Mouse (Mus musculus) intestine, embryonic 14.5 days (tissue): Measurements from ENCODE around the gene Cuedc2. TPM values are rescaled to one million over a fixed set of nuclear protein-coding genes. Genes with fewer than 3 reads are reported as not detected.

Experiments
- ATAC-seq: fragments of 200-750 bp; cut with Nextera tagmentation; replicated peaks from 2 replicates; pipeline ENCODE4 v1.8.0; 2017; ENCODE audit warnings: low read depth, moderate number of reproducible peaks, moderate TSS enrichment, moderate library complexity; ENCODE audit not compliant: low FRiP score, low TSS enrichment
- DNase-seq: peaks from one replicate; pipeline ENCODE4 v3.0.0-alpha.2; 2018; ENCODE audit warnings: low spot score
- H3K27ac ChIP-seq: fragments of 300-500 bp; sonication (generic); 2 replicates; pipeline ENCODE4 v1.5.1; 2014; ENCODE audit warnings: low read depth, mild to moderate bottlenecking, control low read depth
- H3K27me3 ChIP-seq: fragments of 300-500 bp; sonication (generic); replicated peaks from 2 replicates; pipeline ENCODE4 v1.6.1; 2014; ENCODE audit warnings: low read length, control low read depth; ENCODE audit not compliant: control insufficient read depth, insufficient read depth
- H3K36me3 ChIP-seq: fragments of 300-500 bp; sonication (generic); 2 replicates; pipeline ENCODE4 v1.6.1; 2014; ENCODE audit warnings: low read length, control low read depth; ENCODE audit not compliant: control insufficient read depth, insufficient read depth
- H3K4me1 ChIP-seq: fragments of 300-500 bp; sonication (generic); replicated peaks from 2 replicates; pipeline ENCODE4 v1.6.1; 2014; ENCODE audit warnings: low read length, control low read depth, mixed read lengths; ENCODE audit not compliant: control insufficient read depth, insufficient read depth
- H3K4me2 ChIP-seq: fragments of 300-500 bp; sonication (generic); 2 replicates; pipeline ENCODE4 v1.6.1; 2014; ENCODE audit warnings: low read length
- H3K4me3 ChIP-seq: fragments of 300-500 bp; sonication (generic); 2 replicates; pipeline ENCODE4 v1.5.1; 2014; ENCODE audit warnings: low read depth, low read length, control low read depth, mixed read lengths
- H3K9ac ChIP-seq: fragments of 300-500 bp; sonication (generic); 2 replicates; pipeline ENCODE4 v1.6.1; 2014; ENCODE audit warnings: mild to moderate bottlenecking, low read length
- H3K9me3 ChIP-seq: fragments of 300-500 bp; sonication (generic); 2 replicates; pipeline ENCODE4 v1.6.1; 2016; ENCODE audit warnings: low read length, control low read depth; ENCODE audit not compliant: control insufficient read depth
- WGBS: fragments of 180-500 bp; shearing (Covaris S2); extraction: QIAGEN DNeasy Blood & Tissue Kit; methylation state at CpG from one replicate; pipeline ENCODE4 v1.1.7; 2014; 5-methylcytosine and 5-hydroxymethylcytosine counted together
- polyA plus RNA-seq: library from polyadenylated mRNA; unstranded; fragments of >200 nt; fragmentation: Nextera tagmentation; extraction: Ambion mirVana; gene quantifications from 2 replicates; pipeline ENCODE4 v1.2.1, GENCODE M21; 2014

Cuedc2 gene
- polyA plus RNA-seq, 1 experiment from 2014 or later, result 154 TPM

DNA sequence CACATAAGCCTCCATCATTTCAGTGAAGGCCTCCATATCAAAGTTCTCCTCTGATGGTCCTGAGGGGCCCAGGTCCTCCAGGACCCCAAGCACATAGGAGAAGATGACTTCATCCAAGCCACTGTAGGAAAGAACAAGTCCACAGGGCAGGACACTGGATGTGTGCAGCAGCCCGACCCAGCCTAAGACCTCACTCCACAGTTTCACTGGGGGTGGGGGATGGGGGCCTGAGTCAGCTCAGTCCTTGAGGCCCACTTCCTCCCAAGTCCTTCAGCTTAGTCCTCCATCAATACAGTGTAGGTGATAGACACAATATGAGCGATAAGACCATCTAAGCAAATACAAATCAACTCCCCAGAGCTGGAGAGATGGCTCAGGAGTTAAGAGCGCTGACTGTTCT lies 6.6 kb downstream of the Cuedc2 start:
- peaks cover under 1% of the 10 kb centered on the region; the same call in 1 of the 2 replicates for H3K27me3 ChIP-seq
- peaks cover 20% of the 10 kb centered on the region for H3K36me3 ChIP-seq
- H3K27ac ChIP-seq, result no peak overlapping the region
- H3K9me3 ChIP-seq, result no peaks in the 10 kb centered on the region
- peaks cover 17% of the 10 kb centered on the region for H3K4me1 ChIP-seq
- H3K4me3 ChIP-seq, result no peak overlapping the region
- no peak overlapping the region for H3K9ac ChIP-seq
- ATAC-seq (no peak), DNase-seq (no peak)
- WGBS, result 83% methylated on average over 3 of the region's 3 CpGs
- no peak overlapping the region for H3K4me2 ChIP-seq

DNA sequence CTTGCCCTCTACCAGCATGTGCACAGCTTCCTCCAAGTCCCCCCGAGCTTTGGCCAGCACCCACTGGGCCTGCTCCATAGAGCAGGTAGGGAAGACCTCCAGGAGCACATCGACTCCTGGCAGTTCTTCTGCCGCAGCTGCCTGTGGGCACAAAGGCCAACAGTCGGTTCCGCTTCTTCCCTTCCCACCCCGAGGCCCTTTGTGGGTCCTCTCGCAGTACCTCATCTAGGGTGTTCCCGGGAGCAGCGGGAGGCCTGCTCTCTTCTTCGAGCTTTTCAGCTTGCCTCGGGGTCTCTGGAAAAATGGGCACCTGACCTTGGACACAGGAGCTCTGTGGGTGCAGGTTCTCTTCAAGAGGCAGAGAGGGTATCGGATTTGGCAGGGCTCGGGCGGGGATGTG lies 7.2 kb downstream of the Cuedc2 start:
- 90% methylated on average over 14 of the region's 14 CpGs for WGBS
- peaks cover 6% of the 10 kb centered on the region for H3K27me3 ChIP-seq
- no peak overlapping the region for H3K9ac ChIP-seq
- DNase-seq (no peak), ATAC-seq (no peak)
- peaks cover 20% of the 10 kb centered on the region for H3K36me3 ChIP-seq
- H3K4me3 ChIP-seq, result no peak overlapping the region
- no peak overlapping the region for H3K27ac ChIP-seq
- H3K9me3 ChIP-seq, result no peaks in the 10 kb centered on the region
- H3K4me1 ChIP-seq, result peaks cover 22% of the 10 kb centered on the region
- no peak overlapping the region for H3K4me2 ChIP-seq

DNA sequence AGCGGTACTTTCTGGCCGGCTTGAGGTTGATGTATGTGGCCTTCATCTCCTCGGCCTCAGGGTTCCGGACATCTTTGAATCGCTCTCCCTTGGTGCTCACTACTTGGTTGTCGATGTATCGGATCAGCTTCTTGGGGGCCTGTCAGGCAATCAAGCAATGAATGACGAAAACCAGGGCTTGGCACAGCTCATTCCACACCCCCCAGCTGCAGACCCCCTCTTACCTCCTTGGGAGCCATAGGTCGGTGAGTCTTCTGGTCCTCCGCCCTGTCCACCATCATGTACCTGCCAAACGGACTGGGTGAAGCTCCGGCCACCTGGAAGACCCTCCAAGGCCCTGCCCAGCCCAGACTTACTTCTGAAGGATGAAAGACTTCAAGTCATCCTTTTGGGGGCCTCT lies 7.8 kb downstream of the Cuedc2 start:
- Histone ChIP-seq H3K9ac (no peak overlapping the region), H3K36me3 (peaks cover 20% of the 10 kb centered on the region), H3K4me1 (peaks cover 22% of the 10 kb centered on the region), H3K27ac (no peak overlapping the region), H3K27me3 (peaks cover 12% of the 10 kb centered on the region), H3K4me3 (no peak overlapping the region), H3K9me3 (no peaks in the 10 kb centered on the region), H3K4me2 (no peak overlapping the region)
- peak; percentile 48 for DNase-seq
- ATAC-seq, result no peak
- WGBS, result 86% methylated on average over 12 of the region's 12 CpGs

DNA sequence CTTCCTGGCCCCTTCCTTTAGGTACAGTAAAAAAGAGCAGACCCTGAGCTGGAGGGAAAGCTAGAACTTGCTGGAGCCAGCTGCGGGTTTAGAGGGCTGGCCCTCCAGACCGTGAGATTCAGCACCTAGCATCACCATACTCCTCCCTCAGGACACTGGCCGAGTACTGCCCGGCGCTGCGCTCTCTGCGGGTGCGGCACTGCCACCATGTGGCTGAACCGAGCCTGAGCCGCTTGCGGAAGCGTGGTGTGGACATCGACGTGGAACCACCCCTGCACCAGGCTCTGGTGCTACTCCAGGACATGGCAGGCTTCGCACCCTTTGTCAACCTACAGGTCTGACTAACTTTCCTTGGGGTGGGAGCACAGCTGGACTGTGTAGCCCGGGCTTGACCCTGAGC lies 8.6 kb downstream of the Cuedc2 start:
- Histone ChIP-seq H3K27me3 (peaks cover 20% of the 10 kb centered on the region), H3K4me1 (peaks cover 22% of the 10 kb centered on the region), H3K27ac (no peak overlapping the region), H3K4me2 (0 out of 2 replicates have a peak overlapping the region, but pooled peaks have one; percentile 11), H3K9me3 (no peaks in the 10 kb centered on the region), H3K9ac (no peak overlapping the region), H3K36me3 (peaks cover 20% of the 10 kb centered on the region), H3K4me3 (no peak overlapping the region)
- 4% methylated on average over 16 of the region's 16 CpGs for WGBS
- DNase-seq (peak; percentile 87), ATAC-seq (peak; percentile 29)

DNA sequence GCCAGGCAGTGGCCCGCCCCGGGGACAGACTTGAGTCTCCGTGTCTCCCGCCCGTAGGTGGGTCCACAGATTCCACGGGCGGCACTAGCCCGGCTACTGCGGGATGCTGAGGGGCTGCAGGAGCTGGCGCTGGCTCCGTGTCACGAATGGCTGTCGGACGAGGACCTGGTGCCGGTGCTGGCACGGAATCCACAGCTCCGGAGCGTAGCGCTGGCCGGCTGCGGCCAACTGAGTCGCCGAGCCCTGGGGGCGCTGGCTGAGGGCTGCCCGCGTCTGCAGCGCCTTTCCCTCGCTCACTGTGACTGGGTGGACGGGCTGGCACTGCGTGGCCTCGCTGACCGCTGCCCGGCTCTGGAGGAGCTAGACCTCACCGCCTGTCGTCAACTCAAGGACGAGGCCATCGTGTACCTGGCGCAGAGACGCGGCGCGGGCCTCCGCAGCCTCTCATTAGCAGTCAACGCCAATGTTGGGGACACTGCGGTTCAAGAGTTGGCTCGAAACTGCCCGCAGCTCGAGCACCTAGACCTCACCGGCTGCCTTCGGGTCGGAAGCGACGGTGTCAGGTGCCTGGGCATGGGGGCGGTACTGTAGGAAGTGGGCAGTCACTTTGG lies 9.4 kb downstream of the Cuedc2 start:
- Histone ChIP-seq H3K27ac (peak overlapping the region; percentile 82; the same call in 1 of the 2 replicates), H3K4me1 (peaks cover 22% of the 10 kb centered on the region), H3K27me3 (peaks cover 27% of the 10 kb centered on the region), H3K9ac (peak overlapping the region; percentile 48), H3K9me3 (no peaks in the 10 kb centered on the region), H3K36me3 (peaks cover 20% of the 10 kb centered on the region), H3K4me2 (peak overlapping the region; percentile 96), H3K4me3 (peak overlapping the region; percentile 72)
- DNase-seq (no peak), ATAC-seq (peak; percentile 1)
- WGBS, result 2% methylated on average over 54 of the region's 54 CpGs

DNA sequence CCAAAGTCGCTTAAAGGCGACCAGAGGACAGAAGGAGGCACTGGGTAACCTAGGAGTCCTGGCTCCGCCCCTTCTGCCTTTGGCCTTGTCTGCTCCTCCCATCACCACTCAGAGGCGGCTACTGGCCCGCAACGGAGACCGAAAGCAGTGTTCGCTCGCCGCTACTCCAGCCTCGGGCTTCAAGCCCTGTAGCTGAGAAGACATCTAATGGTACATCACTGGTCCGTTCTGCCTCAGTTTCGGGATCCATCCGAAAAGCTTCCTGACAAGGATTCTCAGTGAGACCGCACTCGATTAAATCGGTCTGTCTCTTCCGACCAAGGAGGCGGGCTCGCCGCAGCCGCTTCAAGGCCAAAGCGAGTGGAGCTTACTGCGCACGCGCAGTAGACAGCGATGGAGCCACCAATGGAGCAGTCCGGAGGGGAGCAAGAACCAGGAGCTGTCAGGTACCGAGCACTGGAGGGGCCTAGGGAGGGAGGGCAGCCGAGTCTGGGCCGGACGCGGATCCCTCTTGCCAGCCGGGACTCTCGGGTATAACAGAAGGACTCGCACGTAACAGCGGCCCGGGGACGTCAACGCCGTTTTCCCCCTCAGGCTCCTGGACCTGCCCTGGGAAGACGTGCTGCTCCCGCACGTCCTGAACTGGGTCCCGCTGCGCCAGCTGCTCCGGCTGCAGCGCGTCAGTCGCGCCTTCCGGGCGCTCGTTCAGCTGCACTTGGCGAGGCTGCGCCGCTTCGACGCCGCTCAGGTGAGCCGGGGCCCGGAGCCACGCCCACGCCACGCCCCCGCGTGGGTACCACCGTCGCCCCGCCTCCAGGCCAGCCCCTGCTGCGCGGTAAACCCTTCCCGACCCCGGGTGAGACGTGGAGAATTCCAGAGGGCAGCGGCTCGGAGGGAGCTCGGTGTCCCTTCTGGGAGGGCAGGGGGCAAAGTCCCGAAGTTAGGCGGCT lies 10.1 kb downstream of the Cuedc2 start, which contains the start of gene Fbxl15:
Fbxl15 (plus strand) TSS at position 104 of the 950 bp plus-strand sequence.
- peak within 1 kb of the TSS; percentile 82 for H3K27ac ChIP-seq
- peak within 1 kb of the TSS; percentile 72 for H3K4me3 ChIP-seq
- peaks cover 35% of the 10 kb centered on the region for H3K27me3 ChIP-seq
- peaks cover 22% of the 10 kb centered on the region for H3K4me1 ChIP-seq
- peak; percentile 88 for ATAC-seq
- peaks cover 20% of the 10 kb centered on the region for H3K36me3 ChIP-seq
- H3K9ac ChIP-seq, result peak within 1 kb of the TSS; percentile 48
- peak within 1 kb of the TSS; percentile 96 for H3K4me2 ChIP-seq
- WGBS, result under 1% methylated on average over 81 of the region's 81 CpGs
- peak; percentile 95 for DNase-seq
- no peaks in the 10 kb centered on the region for H3K9me3 ChIP-seq

DNA sequence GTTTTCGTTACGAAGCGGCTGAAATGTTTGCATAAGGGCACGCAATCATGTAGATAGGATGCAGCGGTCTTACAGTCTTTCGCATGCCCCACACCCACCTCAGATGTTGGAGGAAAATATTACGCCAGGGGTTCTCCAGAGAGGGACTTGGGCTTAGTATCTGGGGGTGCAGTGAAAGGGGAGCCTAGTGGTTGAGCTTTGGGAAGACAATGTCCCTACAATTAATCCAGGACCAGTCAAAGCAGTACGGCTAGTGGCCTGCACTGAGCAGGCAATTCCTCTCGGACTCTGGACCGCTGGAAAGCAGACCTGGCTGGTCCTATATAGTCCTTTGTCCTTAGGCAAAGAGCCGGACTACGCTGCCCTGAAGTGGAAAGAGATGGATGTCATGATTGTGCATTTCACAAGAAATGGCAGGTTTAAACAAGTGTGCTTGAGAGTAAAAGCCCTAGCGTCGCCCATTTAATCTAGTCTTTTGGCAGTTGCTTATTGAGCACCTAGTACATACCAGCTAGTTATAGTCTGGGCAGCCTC lies 10.9 kb downstream of the Cuedc2 start:
- 28% methylated on average over 14 of the region's 14 CpGs for WGBS
- Histone ChIP-seq H3K9me3 (no peaks in the 10 kb centered on the region), H3K4me3 (peak overlapping the region; percentile 72), H3K4me2 (peak overlapping the region; percentile 96), H3K27me3 (peaks cover 37% of the 10 kb centered on the region), H3K27ac (peak overlapping the region; percentile 82; the same call in 1 of the 2 replicates), H3K4me1 (peaks cover 22% of the 10 kb centered on the region), H3K36me3 (peaks cover 20% of the 10 kb centered on the region), H3K9ac (peak overlapping the region; percentile 48)
- ATAC-seq (no peak), DNase-seq (no peak)

DNA sequence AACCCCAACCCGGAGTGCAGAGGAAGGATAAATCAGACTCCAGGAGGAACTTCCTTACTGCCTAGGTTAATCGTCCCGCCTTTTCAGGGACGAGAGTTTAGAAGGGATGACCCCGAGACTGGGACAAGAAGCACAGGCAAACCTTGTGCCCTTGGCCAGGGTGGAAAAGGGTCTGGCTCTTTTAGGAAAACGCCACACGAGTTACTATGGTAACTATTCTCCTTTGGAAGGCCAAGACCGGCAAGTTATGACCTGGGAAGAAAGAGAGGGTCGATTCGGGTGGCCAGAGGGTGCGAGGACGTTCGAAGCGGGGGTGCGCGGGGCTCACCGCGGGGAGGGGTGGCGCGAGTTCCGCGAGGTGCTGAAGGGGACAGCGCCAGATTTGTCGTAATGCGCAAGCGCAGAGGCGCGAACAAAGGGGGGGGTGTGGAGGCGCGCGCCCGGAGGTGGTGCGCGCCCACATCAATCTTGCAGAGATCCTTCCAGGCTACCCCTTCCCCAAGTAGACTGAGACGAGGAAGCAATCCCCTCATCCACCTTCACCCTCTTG lies 11.7 kb downstream of the Cuedc2 start, which contains the start of gene Psd:
Psd (minus strand) TSS at position 401 of the 550 bp plus-strand sequence.
- Histone ChIP-seq H3K4me2 (peak within 1 kb of the TSS; percentile 96), H3K4me3 (peak within 1 kb of the TSS; percentile 72), H3K27ac (peak within 1 kb of the TSS; percentile 82), H3K9me3 (no peaks in the 10 kb centered on the region), H3K27me3 (peaks cover 37% of the 10 kb centered on the region), H3K36me3 (peaks cover 15% of the 10 kb centered on the region), H3K9ac (peak within 1 kb of the TSS; percentile 48), H3K4me1 (peaks cover 24% of the 10 kb centered on the region)
- ATAC-seq (no peak), DNase-seq (peak; percentile 81)
- WGBS, result under 1% methylated on average over 34 of the region's 35 CpGs
